Mouse (Mus musculus) frontal cortex, postnatal 36 days (tissue): ENCODE measurements around the gene Dnajb1.
A peak's percentile ranks its signal among the peaks of the same experiment; 100 is the strongest.

Experiments
- DNase-seq, 2 experiments: peaks; one replicate each; pipeline ENCODE4 v3.0.0; 2022; ENCODE audit warnings: low spot score in 2 of 2

Gene Dnajb1

DNA sequence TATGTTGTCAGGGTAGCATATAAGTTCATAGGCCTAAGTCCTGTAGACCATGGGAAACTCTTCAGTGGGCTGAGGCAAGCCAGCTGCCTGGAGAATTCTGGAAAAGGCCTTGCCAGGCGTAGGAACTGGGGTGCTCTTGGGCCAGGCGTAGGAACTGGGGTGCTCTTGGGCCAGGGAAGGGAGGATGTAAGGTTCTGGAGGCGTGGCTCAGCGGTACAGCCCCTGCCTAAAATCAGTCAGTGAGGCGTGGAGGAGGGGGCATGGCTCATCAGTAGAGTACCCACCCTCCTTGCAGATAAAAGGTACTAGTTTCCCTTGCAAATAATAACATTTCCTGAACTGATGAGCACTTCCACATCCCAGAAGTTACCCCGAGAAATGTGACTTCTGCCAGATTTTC is 46.7 kb downstream of the Dnajb1 start:
- DNase-seq = no peak

DNA sequence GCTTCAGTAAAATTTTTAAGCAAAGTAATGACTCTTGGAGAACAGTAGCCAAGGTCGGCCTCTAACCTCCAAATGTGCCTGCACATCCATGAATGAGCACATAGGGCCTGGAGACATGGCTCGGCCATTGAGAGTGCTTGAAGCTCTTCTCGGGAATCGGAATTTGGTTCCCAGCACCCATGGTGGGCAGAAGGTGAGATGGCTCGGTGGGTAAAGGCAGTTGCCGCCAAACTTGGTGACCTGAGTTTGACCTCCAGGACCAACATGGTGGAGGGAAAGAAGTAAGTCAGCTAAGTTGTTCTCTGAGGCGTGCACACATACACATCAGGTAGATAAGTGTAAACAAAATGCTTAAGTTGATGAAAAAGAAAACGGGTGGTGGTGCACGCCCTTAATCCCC is 48.0 kb downstream of the Dnajb1 start:
- no peak for DNase-seq

DNA sequence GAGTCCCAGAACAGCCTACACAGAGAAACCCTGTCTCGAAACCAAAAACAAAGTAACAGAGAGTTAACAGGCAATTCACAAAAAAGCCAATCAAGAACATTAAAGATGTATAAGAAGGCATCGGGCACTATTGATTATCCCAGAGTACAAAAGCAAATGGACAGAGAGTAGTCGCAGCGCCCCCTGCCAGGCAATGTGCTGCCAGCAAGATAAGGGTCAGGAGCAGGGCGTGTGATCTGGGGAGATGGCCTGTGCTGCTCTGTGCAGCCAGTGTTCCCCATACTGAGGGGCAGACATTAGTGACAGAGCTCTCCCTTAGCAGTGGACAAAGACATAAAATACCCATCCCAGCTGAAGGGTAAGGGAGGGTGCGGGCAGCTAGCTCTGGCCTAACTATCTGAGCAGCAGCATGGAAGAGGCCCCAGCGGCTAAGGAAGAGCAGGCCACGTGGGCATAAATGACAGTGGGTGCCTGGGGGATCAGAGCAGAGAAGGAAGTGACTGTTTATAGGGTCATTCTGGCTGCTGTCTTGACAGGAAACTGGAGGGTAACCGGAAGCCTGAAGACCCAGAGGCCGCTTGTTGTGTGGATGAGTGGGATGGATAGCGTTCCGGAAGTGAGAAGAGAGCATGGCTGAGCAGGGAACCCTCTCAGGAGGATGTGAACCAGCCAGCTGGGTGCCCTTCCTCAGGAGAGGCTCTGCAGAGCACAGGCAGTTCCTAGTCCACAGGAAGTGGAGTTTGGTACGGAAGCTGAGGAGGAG is 48.7 kb downstream of the Dnajb1 start:
- DNase-seq = peak in 1 of 2 experiments; percentile 8

DNA sequence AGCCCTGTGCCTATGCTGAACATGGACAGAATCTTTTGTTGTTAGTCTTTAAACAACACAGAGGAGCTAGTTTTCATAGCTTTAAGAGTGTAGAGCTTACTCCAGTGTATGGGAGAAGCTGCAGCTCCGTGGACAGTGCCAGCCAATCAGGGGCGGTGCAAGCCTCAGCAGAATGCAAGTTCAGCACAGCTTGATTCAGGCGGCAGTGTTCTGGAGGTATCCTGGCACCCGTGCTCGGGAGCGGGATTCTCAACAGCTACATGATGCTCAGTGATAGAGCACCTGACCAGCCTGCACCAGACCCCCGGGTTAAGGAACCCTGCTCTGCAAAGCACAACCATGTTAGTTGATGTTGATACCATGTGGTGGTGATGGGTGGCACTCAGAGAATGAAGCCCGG is 52.6 kb downstream of the Dnajb1 start:
- no peak for DNase-seq

DNA sequence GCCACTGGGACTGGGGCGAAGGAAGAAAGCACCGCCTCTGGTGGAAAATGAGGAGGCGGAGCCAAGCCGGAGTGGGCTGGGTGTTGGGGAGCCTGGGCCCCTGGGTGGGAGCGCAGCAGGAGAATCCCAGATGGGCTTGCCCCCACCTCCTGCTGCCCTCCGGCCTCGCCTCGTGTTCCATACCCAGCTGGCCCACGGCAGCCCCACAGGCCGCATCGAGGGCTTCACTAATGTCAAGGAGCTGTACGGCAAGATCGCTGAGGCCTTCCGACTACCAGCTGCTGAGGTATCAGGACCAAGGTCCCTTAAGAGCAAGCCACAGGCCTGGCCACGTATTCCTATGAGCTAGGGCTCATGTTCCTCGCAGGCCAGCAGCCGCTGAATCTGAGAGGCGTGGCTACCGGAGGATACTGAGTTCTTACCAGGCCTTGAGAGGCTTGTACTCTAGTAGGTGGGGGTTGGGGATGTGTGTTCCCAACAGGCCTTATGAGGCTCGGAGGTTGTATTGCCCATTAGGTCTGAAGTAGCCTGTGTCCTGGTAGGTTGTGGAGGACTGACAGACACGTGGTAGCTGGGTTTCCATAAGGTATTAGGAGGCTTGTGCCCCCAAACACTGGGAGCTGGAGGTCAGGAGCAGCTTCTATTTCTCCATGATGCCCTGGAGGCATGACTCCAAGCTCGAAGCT is 53.1 kb downstream of the Dnajb1 start:
- DNase-seq = no peak
